Mouse (Mus musculus) Muller cell, postnatal 12 days (primary cell): Measurements from ENCODE around the gene Slc16a1.

Experiments
- DNase-seq: peaks from one replicate; pipeline ENCODE4 v3.0.0-alpha.2; 2015; ENCODE audit errors: inconsistent ontology term

Slc16a1 gene

GRCm38 (mm10) chr3:104638932-104639748 is 672 bp downstream of the Slc16a1 start:
- peak; percentile 68 for DNase-seq

DNA sequence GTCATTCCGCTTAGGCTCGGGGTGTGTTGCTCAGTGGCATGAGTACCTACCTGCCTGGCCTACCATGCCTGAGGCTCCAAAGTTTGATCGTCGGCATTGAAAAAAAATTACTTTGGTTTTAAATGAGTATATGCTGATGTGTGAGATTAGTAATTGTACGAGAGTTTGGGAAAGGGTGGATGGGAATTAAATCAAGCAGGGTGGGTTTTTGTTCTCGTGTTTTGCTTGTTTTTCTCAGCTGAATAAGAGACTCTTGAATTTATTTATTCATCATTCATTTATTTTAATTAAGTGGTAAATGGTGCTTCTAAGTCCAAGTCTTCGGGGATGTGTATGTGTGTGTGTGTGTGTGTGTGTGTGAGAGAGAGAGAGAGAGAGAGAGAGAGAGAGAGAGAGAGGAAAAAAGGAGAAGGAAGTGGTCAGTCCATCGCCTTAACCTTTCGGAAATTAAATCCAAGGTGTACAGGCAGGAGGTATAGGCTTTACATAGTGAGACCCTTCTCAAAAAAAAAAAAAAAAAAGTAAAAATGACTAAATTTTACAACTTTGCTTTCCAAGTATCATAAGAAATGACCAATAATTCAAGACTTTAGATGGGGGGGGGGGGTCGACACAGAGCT is 1.4 kb downstream of the Slc16a1 start:
- DNase-seq, result no peak

GRCm38 (mm10) chr3:104640855-104641254 is 2.4 kb downstream of the Slc16a1 start:
- no peak for DNase-seq

GRCm38 (mm10) chr3:104641313-104641712 is 2.8 kb downstream of the Slc16a1 start:
- no peak for DNase-seq

DNA sequence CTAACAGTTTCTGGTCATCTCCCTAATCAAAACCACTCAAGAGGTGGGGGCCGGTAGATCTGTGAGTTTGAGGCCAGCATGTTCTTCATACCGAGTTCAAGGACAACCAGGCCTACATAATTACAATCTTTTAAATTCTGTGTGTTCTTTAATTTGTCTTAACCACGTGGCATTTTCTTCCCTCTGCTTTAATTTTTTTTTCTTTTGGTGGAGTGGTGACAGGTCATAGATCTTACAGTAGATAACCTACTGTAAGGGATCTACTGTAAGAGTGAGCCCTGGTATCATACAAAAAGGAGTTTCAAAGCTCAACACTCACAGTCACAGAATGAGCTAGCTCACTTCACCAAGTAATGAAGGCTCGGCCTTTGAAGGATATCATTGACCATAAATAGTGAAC is 4.6 kb downstream of the Slc16a1 start:
- DNase-seq, result no peak

- peak; percentile 42 for DNase-seq
Observed at GRCm38 (mm10) chr3:104643810-104644270, 5.4 kb downstream of the Slc16a1 start.

DNA sequence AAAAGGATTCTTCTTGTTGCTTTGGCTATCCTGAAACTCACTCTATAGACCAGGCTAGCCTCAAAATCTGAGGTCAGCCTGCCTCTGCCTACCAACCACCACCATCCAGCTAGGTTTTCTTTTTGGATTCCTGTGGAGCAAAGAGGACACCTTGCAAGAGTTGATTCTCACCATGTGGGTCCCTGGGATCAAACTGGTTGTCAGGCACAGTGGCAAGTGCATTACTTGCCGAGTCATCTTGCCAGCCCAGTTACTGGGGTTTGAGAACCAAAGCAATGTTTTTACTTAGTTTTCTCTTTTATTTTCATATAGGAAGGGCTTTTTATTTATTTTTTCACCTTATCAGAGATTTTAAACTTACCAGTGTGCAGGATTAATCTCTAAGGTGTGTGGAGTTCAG is 5.9 kb downstream of the Slc16a1 start:
- DNase-seq, result no peak

DNA sequence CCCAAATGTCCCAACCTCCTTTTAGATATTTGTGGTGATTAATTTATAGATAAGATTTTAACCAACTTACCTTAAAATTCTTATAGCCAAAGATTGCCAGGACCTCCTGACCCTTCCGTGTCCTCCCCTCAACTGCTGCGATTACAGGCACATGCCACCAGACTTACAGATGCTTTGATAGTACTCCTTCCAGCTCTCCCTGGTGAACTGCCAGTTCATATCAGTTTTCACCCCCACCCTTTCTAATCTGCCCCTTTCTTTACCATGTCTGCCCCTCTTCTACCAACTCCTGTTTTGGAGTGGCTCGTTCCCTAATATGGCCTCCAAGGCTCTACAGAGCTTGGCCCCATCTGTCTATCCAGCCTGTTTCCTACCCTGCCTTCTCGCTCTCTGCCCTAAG is 15.8 kb downstream of the Slc16a1 start:
- no peak for DNase-seq

- DNase-seq, result no peak
Observed at GRCm38 (mm10) chr3:104654921-104655320, 16.5 kb downstream of the Slc16a1 start.

DNA sequence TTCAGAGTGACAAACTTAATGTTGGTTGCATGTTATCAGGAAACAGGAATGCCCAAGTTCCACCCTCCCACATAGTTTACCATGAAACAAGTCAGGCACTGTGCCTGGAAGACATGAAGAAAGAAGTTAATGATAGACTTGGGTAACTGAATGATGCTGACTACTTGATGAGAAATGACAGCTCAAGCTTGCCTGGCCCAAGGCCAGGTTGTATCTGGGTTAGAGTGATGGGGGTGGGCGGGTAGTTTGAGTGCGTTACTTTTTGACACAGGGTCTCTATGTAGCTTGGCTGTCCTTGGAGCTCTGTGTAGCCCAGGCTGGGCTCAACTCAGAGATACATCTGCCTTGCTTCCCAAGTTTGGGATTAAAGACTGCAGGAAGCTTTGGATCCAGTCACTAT is 20.2 kb downstream of the Slc16a1 start:
- no peak for DNase-seq

- DNase-seq, result no peak
Observed at GRCm38 (mm10) chr3:104659758-104660157, 21.3 kb downstream of the Slc16a1 start.

GRCm38 (mm10) chr3:104660522-104660921 is 22.1 kb downstream of the Slc16a1 start:
- no peak for DNase-seq

DNA sequence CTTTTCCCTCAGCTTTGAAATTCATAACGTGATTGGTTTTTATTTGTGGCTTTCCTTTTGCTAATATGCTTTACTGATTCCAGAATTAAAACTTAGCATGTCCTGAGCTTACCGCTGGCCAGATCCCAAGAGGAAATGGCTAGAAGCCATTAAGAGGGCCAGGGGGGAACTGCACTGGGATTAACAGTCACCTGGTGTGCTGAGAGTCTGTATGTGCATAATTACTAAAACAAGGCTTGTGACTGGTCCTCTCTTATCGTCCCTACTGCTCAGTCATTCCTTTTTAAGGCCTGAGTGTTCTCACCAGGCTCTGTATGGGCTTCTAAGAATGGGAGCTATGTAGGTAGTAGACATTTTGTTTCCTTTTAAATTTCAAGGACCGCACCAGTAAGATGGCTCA is 23.5 kb downstream of the Slc16a1 start:
- no peak for DNase-seq

DNA sequence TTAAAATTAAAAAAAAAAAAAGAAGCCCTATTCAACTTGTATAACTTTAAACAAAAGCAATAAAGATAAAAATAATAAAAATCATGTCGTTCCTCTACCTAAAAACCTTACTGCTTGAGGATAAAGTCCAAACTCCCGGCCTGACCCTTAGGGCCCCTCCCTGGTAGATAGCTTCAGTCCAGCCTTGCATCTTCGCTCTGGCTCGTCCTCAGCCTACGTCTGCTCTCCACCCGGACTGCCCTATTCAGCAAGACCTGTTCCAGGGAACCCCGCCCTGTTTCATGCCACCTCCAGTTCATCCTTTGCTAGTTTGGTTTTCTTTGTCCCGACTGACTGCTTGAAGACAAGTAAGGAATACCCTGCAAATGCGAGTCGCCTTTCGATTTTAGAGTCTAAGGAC is 24.5 kb downstream of the Slc16a1 start:
- DNase-seq, result no peak

DNA sequence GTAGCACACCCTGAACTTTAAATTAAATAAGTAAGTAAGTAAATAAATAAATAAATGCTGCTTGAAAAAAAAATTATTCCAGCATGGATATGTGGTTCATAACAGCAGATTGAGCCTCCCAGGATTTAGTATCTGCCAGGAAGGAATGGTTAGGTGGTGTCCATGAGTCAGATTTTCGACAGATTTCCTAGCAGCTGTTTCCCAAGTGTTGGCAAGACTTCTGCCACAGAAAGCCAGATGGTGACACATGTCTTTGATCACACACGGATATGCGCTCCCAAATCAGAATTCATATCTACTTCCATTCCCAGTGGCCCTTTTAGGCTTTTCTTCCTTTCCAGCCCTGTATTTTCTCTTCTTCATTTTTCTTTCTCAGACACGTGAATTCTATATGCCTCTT is 28.5 kb downstream of the Slc16a1 start:
- DNase-seq, result peak; percentile 40

- no peak for DNase-seq
Observed at GRCm38 (mm10) chr3:104667451-104667850, 29.0 kb downstream of the Slc16a1 start.

DNA sequence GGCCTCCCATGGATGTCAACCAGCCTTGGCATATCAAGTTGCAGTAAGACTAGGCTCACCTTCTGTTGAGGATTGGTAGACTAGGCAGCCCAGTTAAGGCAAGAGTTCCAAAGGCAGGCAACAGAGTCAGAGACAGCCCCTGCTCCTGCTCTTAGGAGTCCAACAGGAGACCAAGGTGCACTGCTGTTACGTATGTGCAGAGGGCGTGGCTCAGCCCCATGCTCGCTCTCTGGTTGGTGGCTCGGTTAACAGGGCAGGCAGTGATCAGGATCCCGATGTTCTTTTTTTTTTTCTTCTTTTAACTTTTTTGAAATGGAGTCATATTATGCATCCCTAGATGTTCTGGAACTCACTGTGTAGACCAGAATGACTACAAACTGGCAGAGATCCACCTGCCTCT is 30.5 kb downstream of the Slc16a1 start:
- DNase-seq, result no peak

- peak; percentile 72 for DNase-seq
Observed at GRCm38 (mm10) chr3:104669856-104670182, 31.4 kb downstream of the Slc16a1 start.

DNA sequence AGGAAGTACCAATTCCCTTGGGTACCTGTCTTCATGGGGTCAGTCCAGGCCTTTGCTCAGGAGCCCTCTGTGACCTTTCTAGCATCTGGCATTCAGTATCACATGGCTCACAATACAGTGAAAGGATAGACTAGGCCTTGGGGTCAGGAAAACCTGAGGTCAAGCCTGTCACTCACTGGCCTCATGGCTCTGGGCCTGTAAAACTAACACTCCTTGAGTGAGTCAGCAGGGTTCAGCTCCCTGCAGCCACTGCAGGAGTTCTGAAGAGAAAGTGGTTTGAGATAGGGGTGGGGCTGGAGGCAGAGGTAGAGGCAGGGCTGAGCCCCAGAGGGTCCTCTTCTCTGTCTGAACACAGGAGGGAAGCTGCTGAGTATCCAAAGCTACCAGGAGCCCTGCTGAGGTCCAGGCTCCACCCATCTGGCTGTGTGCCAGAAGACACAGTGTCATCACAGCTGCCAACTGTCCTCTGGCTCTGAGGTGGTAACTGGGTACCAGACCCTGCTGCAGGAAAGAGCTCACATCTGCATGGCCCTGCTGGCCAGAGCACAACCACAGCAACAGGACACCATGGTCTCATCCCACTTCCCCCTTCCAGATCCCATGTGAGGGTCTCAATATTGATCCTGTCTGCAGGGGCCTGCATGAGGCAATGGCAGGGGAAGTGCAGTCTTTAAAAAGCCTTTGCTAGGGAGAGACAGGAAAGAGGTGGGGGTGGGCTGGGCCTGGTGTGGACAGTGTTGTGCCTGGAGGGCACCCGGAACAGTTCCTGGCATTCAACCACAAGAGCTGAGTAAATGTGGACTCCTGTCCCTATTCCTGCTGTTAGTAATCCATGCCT is 31.9 kb downstream of the Slc16a1 start:
- peak; percentile 61 for DNase-seq

DNA sequence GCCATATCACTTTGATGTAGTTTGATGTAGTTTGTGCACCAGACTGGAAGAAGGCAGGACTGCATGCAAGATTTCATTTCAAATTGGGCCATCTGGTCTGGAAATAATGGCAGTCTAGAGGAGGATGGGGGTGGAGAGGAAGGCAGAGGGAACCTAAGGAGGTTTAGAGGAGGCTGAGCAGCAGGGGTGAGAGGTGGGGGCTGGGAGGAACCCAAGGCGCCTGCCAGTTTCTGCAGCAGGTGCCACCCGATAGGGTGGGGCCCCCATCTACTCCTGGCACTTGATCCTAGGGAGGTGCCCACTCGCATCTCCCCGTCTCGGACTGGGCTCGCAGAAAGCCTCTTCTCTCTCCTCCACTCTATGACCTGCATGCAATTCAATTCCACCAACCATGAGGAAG is 33.1 kb downstream of the Slc16a1 start:
- peak; percentile 29 for DNase-seq

DNA sequence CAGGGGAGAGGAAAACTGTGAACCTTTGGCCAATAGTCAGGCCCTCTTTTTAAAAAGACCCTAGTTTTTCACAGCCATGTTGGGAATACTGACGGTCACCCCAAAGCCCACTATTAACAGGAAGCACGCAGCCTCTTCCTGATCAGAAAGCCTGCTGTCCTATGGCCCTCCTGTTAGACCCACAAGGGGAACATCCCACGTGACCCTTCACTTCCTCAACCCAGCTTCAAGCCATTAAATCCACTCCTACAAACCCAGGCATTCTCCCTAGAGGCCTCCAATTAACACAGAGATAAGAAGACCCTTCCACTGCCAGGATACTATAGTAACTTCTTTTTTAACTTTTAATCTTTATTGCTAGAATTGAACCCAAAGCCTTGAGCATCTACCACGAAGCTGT is 33.6 kb downstream of the Slc16a1 start:
- DNase-seq, result no peak

- no peak for DNase-seq
Observed at GRCm38 (mm10) chr3:104673642-104674328, 35.3 kb downstream of the Slc16a1 start.
